Mouse (Mus musculus): ENCODE data around the gene Col2a1. TPM values are rescaled to one million over a fixed set of nuclear protein-coding genes. Genes with fewer than 3 reads are reported as not detected.

Gene Col2a1
- total RNA-seq, 4 experiments from 2014 or later: 1.2 to 2.8 (median 1.9) TPM

GRCm38 (mm10) chr15:97963989-97964835 lies 40.3 kb downstream of the Col2a1 start, which contains the start of gene Tmem106c:
TSS of gene Tmem106c (plus strand) at chr15:97964200.
- DNase-seq (ENCODE audit: low spot score in 2 of 2): peak; percentile 87 to 89

- DNase-seq (ENCODE audit: low spot score in 2 of 2): no peak
Measured at GRCm38 (mm10) chr15:97963329-97963988, 41.0 kb downstream of the Col2a1 start.

- DNase-seq (ENCODE audit: low spot score in 2 of 2): no peak
Measured at GRCm38 (mm10) chr15:97956416-97956815, 48.1 kb downstream of the Col2a1 start.

- DNase-seq (ENCODE audit: low spot score in 2 of 2): no peak
Measured at GRCm38 (mm10) chr15:97955742-97956141, 48.8 kb downstream of the Col2a1 start.

- no peak for DNase-seq (ENCODE audit: low spot score in 2 of 2)
Measured at GRCm38 (mm10) chr15:97955286-97955685, 49.2 kb downstream of the Col2a1 start.

GRCm38 (mm10) chr15:97954671-97955070 lies 49.8 kb downstream of the Col2a1 start:
- DNase-seq (ENCODE audit: low spot score in 2 of 2): no peak

GRCm38 (mm10) chr15:97952889-97953189 lies 51.7 kb downstream of the Col2a1 start:
- DNase-seq (ENCODE audit: low spot score in 2 of 2): no peak

GRCm38 (mm10) chr15:97952137-97952888 lies 52.2 kb downstream of the Col2a1 start:
- DNase-seq (ENCODE audit: low spot score in 2 of 2): peak in 1 of 2 experiments; percentile 59

GRCm38 (mm10) chr15:97950240-97950639 lies 54.3 kb downstream of the Col2a1 start:
- DNase-seq (ENCODE audit: low spot score in 2 of 2): no peak

GRCm38 (mm10) chr15:97949706-97950105 lies 54.8 kb downstream of the Col2a1 start:
- no peak for DNase-seq (ENCODE audit: low spot score in 2 of 2)

GRCm38 (mm10) chr15:97948720-97949119 lies 55.8 kb downstream of the Col2a1 start:
- DNase-seq (ENCODE audit: low spot score in 2 of 2): no peak

- no peak for DNase-seq (ENCODE audit: low spot score in 2 of 2)
Measured at GRCm38 (mm10) chr15:97945656-97946315, 58.7 kb downstream of the Col2a1 start.

- no peak for DNase-seq (ENCODE audit: low spot score in 2 of 2)
Measured at GRCm38 (mm10) chr15:97944919-97945574, 59.4 kb downstream of the Col2a1 start.

- no peak for DNase-seq (ENCODE audit: low spot score in 2 of 2)
Measured at GRCm38 (mm10) chr15:97943356-97943755, 61.1 kb downstream of the Col2a1 start.

GRCm38 (mm10) chr15:97942538-97942937 lies 62.0 kb downstream of the Col2a1 start:
- no peak for DNase-seq (ENCODE audit: low spot score in 2 of 2)

GRCm38 (mm10) chr15:97941306-97941705 lies 63.2 kb downstream of the Col2a1 start:
- no peak for DNase-seq (ENCODE audit: low spot score in 2 of 2)

GRCm38 (mm10) chr15:97940088-97940487 lies 64.4 kb downstream of the Col2a1 start:
- no peak for DNase-seq (ENCODE audit: low spot score in 2 of 2)

GRCm38 (mm10) chr15:97938580-97938979 lies 65.9 kb downstream of the Col2a1 start:
- no peak for DNase-seq (ENCODE audit: low spot score in 2 of 2)

GRCm38 (mm10) chr15:97932441-97932840 lies 72.1 kb downstream of the Col2a1 start:
- peak in 1 of 2 experiments; percentile 13 for DNase-seq (ENCODE audit: low spot score in 2 of 2)

GRCm38 (mm10) chr15:97929259-97929824 lies 75.2 kb downstream of the Col2a1 start:
- no peak for DNase-seq (ENCODE audit: low spot score in 2 of 2)

- DNase-seq (ENCODE audit: low spot score in 2 of 2): no peak
Measured at GRCm38 (mm10) chr15:97927821-97928220, 76.7 kb downstream of the Col2a1 start.
